Mouse (Mus musculus): Measurements from ENCODE around the gene Nsun6. TPM values are rescaled to one million over a fixed set of nuclear protein-coding genes. Genes with fewer than 3 reads are reported as not detected.

Gene Nsun6
- total and polyA plus RNA-seq, 2 experiments from 2014 or later = 3.5 to 7.7 TPM

GRCm38 (mm10) chr2:15058227-15058626 lies 3.4 kb upstream of the Nsun6 start:
- 66% methylated on average over 5 of the region's 5 CpGs for WGBS
- Histone ChIP-seq H3K4me2 (ENCODE audit: low read depth, low read length) (no peak overlapping the region), H3K4me1 (ENCODE audit: control insufficient read depth, insufficient read depth) (peaks cover 17% of the 10 kb centered on the region), H3K36me3 (replicated peaks; ENCODE audit: control insufficient read depth, insufficient read depth, low read length) (no peaks in the 10 kb centered on the region), H3K27me3 (ENCODE audit: control insufficient read depth, insufficient read depth, low read length) (no peaks in the 10 kb centered on the region), H3K4me3 (ENCODE audit: low read depth, low read length) (no peak overlapping the region), H3K9me3 (replicated peaks; ENCODE audit: control insufficient read depth, low read length) (no peaks in the 10 kb centered on the region), H3K27ac (ENCODE audit: low read depth) (no peak overlapping the region), H3K9ac (replicated peaks; ENCODE audit: low read depth, low read length) (no peak overlapping the region)
- TF ChIP-seq CTCF (IDR thresholded peaks at IDR 0.05; ENCODE audit: low read depth) = no peak
- no peak for TF ChIP-seq EP300 (IDR thresholded peaks at IDR 0.05; ENCODE audit: low read depth)
- ATAC-seq (ENCODE audit: insufficient read depth, low read depth) = no peak
- DNase-seq (ENCODE audit: low spot score) = no peak

GRCm38 (mm10) chr2:15055741-15056151 lies 877 bp upstream of the Nsun6 start:
- Histone ChIP-seq H3K9ac (replicated peaks; ENCODE audit: low read depth, low read length) (peak overlapping the region; percentile 84), H3K4me2 (ENCODE audit: low read depth, low read length) (peak overlapping the region; percentile 81), H3K9me3 (replicated peaks; ENCODE audit: control insufficient read depth, low read length) (no peaks in the 10 kb centered on the region), H3K36me3 (replicated peaks; ENCODE audit: control insufficient read depth, insufficient read depth, low read length) (no peaks in the 10 kb centered on the region), H3K4me3 (ENCODE audit: low read depth, low read length) (peak overlapping the region; percentile 93), H3K27me3 (ENCODE audit: control insufficient read depth, insufficient read depth, low read length) (no peaks in the 10 kb centered on the region), H3K4me1 (ENCODE audit: control insufficient read depth, insufficient read depth) (peaks cover 17% of the 10 kb centered on the region), H3K27ac (ENCODE audit: low read depth) (peak overlapping the region; percentile 91)
- TF ChIP-seq EP300 (IDR thresholded peaks at IDR 0.05; ENCODE audit: low read depth) (no peak), CTCF (IDR thresholded peaks at IDR 0.05; ENCODE audit: low read depth) (no peak)
- 1% methylated on average over 15 of the region's 15 CpGs for WGBS
- DNase-seq (ENCODE audit: low spot score) (no peak), ATAC-seq (ENCODE audit: insufficient read depth, low read depth) (no peak)

- Histone ChIP-seq H3K4me2 (ENCODE audit: low read depth, low read length) (peak overlapping the region; percentile 65), H3K27me3 (ENCODE audit: control insufficient read depth, insufficient read depth, low read length) (no peaks in the 10 kb centered on the region), H3K9ac (replicated peaks; ENCODE audit: low read depth, low read length) (peak overlapping the region; percentile 52), H3K36me3 (replicated peaks; ENCODE audit: control insufficient read depth, insufficient read depth, low read length) (no peaks in the 10 kb centered on the region), H3K4me1 (ENCODE audit: control insufficient read depth, insufficient read depth) (peaks cover 19% of the 10 kb centered on the region), H3K9me3 (replicated peaks; ENCODE audit: control insufficient read depth, low read length) (no peaks in the 10 kb centered on the region), H3K27ac (ENCODE audit: low read depth) (peak overlapping the region; percentile 91), H3K4me3 (ENCODE audit: low read depth, low read length) (peak overlapping the region; percentile 93)
- ATAC-seq (ENCODE audit: insufficient read depth, low read depth) (peak; percentile 28), DNase-seq (ENCODE audit: low spot score) (peak; percentile 16)
- WGBS = 18% methylated on average over 10 of the region's 10 CpGs
- TF ChIP-seq EP300 (IDR thresholded peaks at IDR 0.05; ENCODE audit: low read depth) = no peak
These were observed 373 bp downstream of the Nsun6 start for GRCm38 (mm10) chr2:15054496-15054895.

- H3K36me3 ChIP-seq (replicated peaks; ENCODE audit: control insufficient read depth, insufficient read depth, low read length) = no peaks in the 10 kb centered on the region
- ATAC-seq (ENCODE audit: insufficient read depth, low read depth) (peak; percentile 99), DNase-seq (ENCODE audit: low spot score) (peak; percentile 95)
- peak within 1 kb of the TSS; percentile 80 for H3K4me2 ChIP-seq (ENCODE audit: low read depth, low read length)
- no peaks in the 10 kb centered on the region for H3K27me3 ChIP-seq (ENCODE audit: control insufficient read depth, insufficient read depth, low read length)
- peaks cover 12% of the 10 kb centered on the region for H3K4me1 ChIP-seq (ENCODE audit: control insufficient read depth, insufficient read depth)
- H3K9me3 ChIP-seq (replicated peaks; ENCODE audit: control insufficient read depth, low read length) = no peaks in the 10 kb centered on the region
- WGBS = 7% methylated on average over 20 of the region's 20 CpGs
- peak within 1 kb of the TSS; percentile 62 for H3K4me3 ChIP-seq (ENCODE audit: low read depth, low read length)
- TF ChIP-seq CTCF (IDR thresholded peaks at IDR 0.05; ENCODE audit: low read depth) (no peak), EP300 (IDR thresholded peaks at IDR 0.05; ENCODE audit: low read depth) (no peak)
- H3K27ac ChIP-seq (ENCODE audit: low read depth) = 0 out of 2 replicates have a peak within 1 kb of the TSS, but pooled peaks have one; percentile 44
- peak within 1 kb of the TSS; percentile 47 for H3K9ac ChIP-seq (replicated peaks; ENCODE audit: low read depth, low read length)
These were observed 5.6 kb downstream of the Nsun6 start, which contains the start of gene Arl5b for GRCm38 (mm10) chr2:15049117-15049873. Gene Arl5b (plus strand): TSS chr2:15049395.

DNA sequence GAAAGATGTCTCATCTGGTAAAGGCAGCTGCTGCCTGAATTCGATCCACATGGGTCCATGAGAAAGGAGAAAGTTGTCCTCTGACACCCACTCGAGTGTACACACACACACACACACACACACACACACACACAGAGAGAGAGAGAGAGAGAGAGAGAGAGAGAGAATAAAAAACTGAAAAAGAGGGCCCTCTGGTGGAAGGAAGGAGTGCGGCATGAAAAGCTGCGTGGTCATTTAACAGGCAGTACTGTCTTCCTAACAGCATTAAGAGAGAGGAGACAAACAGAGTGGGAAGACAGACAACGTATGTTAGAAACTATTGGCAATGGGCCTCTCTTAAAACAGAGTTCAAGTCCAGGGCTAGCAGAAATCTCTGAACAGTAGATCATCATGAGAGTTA lies 14.5 kb downstream of the Nsun6 start:
- H3K27me3 ChIP-seq (ENCODE audit: control insufficient read depth, insufficient read depth, low read length) = no peaks in the 10 kb centered on the region
- H3K4me1 ChIP-seq (ENCODE audit: control insufficient read depth, insufficient read depth) = no peaks in the 10 kb centered on the region
- H3K27ac ChIP-seq (ENCODE audit: low read depth) = no peak overlapping the region
- H3K4me3 ChIP-seq (ENCODE audit: low read depth, low read length) = no peak overlapping the region
- no peak overlapping the region for H3K9ac ChIP-seq (replicated peaks; ENCODE audit: low read depth, low read length)
- 66% methylated on average over 5 of the region's 5 CpGs for WGBS
- DNase-seq (ENCODE audit: low spot score) = no peak
- TF ChIP-seq EP300 (IDR thresholded peaks at IDR 0.05; ENCODE audit: low read depth) (no peak), CTCF (IDR thresholded peaks at IDR 0.05; ENCODE audit: low read depth) (peak; percentile 45)
- H3K9me3 ChIP-seq (replicated peaks; ENCODE audit: control insufficient read depth, low read length) = no peaks in the 10 kb centered on the region
- no peak for ATAC-seq (ENCODE audit: insufficient read depth, low read depth)
- no peak overlapping the region for H3K4me2 ChIP-seq (ENCODE audit: low read depth, low read length)
- peaks cover 4% of the 10 kb centered on the region; the same call in 1 of the 2 replicates for H3K36me3 ChIP-seq (replicated peaks; ENCODE audit: control insufficient read depth, insufficient read depth, low read length)
